Mouse (Mus musculus) E14TG2a.4 (cell line): ENCODE data around the gene Myom3.

Experiments
- CTCF ChIP-seq: conservative IDR thresholded peaks from 2 replicates; pipeline ENCODE4 v1.5.1; 2014; ENCODE audit warnings: low read length
- NANOG ChIP-seq: IDR thresholded peaks from 2 replicates; pipeline ENCODE4 v1.6.1; 2014; ENCODE audit warnings: borderline replicate concordance, low read length, mixed read lengths
- POU5F1 ChIP-seq: IDR thresholded peaks from 2 replicates; pipeline ENCODE4 v1.6.1; 2014; ENCODE audit warnings: low read length, borderline replicate concordance

GRCm38 (mm10) chr4:135824254-135824653 lies 64.7 kb downstream of the Myom3 start:
- no peak for TF ChIP-seq CTCF
- peak; percentile 75; the same call in 1 of the 2 replicates for TF ChIP-seq NANOG
- no peak for TF ChIP-seq POU5F1
